Mouse (Mus musculus) ovary, adult 18-20 months (tissue): ENCODE data around the gene Zfand2a.

Experiments
- DNase-seq: peaks from one replicate; pipeline ENCODE4 v3.0.0; 2022; ENCODE audit warnings: low spot score, mixed read lengths

Gene Zfand2a

GRCm38 (mm10) chr5:139429818-139430341, 54.5 kb downstream of the Zfand2a start:
- DNase-seq, result no peak

DNA sequence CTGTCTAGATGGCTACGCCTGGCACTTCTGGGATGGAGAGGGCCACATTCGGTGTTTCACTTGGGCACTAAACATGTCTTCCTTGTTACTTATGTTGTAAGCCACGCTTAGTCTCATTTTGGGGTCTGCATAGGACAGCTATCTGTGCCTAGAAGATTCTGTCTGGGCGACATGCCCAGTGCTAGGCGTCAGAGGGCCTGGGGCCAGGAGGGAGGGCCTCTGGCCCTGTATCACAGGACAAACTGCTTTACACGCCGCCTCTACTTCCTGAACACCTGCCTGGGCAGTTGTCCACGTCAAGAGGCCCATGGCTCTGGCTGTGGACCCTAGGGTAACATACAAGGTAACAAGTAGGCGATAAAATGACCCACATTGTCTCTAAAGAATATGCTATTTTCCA, 56.4 kb downstream of the Zfand2a start:
- DNase-seq, result no peak

DNA sequence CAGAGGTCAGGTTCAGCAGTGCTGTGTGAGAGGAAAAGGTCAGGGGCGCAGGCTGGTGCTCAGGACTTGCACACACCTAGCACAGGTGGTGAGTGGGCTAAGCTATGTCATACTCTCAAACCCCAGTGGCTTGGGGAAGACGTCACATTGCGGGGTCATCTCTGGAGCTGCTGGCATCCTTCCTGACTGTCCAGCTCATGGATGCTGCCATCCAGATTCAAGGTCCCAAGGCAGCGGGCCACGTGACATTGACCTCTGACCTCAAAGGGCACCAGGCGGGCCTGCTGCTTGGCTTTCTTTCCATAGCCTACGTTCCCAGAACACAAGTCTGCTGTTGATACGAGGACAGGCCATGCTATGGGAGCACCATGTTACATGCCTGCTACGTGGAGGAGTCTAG, 57.3 kb downstream of the Zfand2a start:
- DNase-seq, result no peak

DNA sequence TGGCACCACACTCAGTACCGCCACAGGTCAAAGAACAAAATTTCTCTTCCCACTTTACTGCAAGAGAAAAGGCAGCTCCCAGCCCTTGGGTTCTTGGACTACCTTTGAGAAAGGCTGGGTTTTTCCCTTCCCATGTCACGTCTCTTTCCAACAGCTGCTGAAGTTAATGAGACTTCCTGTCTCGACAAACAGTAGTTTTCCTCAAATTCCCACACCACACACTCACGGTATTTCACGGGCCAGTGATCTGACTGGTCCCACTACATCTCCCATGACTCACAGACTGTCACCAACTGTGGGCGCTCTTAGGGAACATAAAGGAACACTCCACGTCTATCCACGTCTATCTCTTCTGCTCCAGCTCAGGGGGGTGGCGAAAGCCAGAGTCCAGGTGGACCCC, 59.2 kb downstream of the Zfand2a start:
- DNase-seq, result no peak

GRCm38 (mm10) chr5:139423026-139423865, 61.1 kb downstream of the Zfand2a start, which contains the start of gene Gper1:
Gene Gper1, plus strand, starts transcription at chr5:139423151.
- DNase-seq, result peak; percentile 39
